Mouse (Mus musculus) neural tube, embryonic 14.5 days (tissue): ENCODE data around the gene Ifit1. TPM values are rescaled to one million over a fixed set of nuclear protein-coding genes. Genes with fewer than 3 reads are reported as not detected.
"Not testable (repeated sequence)": the region's sequence is repeated elsewhere in the genome, so short reads cannot be mapped to it uniquely, and the experiment has no call there.

ENCODE experiments used
- ATAC-seq: fragments of 200-750 bp; cut with Nextera tagmentation; 2 replicates; pipeline ENCODE4 v1.8.0; 2017; ENCODE audit warnings: low read depth, mild to moderate bottlenecking, moderate TSS enrichment, moderate library complexity
- H3K27ac ChIP-seq: fragments of 300-500 bp; sonication (generic); 2 replicates; pipeline ENCODE4 v1.5.1; 2014; ENCODE audit warnings: low read depth, mild to moderate bottlenecking, control low read depth, low read length, moderate library complexity, mixed read lengths
- H3K27me3 ChIP-seq: fragments of 300-500 bp; sonication (generic); 2 replicates; pipeline ENCODE4 v1.6.1; 2014; ENCODE audit warnings: low read length; ENCODE audit not compliant: control insufficient read depth, insufficient read depth
- H3K36me3 ChIP-seq: fragments of 300-500 bp; sonication (generic); 2 replicates; pipeline ENCODE4 v1.6.1; 2014; ENCODE audit warnings: low read length, mixed read lengths; ENCODE audit not compliant: control insufficient read depth, insufficient read depth
- H3K4me1 ChIP-seq: fragments of 300-500 bp; sonication (generic); 2 replicates; pipeline ENCODE4 v1.6.1; 2014; ENCODE audit warnings: low read length; ENCODE audit not compliant: control insufficient read depth, insufficient read depth
- H3K4me2 ChIP-seq: fragments of 300-500 bp; sonication (generic); 2 replicates; pipeline ENCODE4 v1.6.1; 2014; ENCODE audit warnings: mild to moderate bottlenecking, low read depth, low read length, control low read depth
- H3K4me3 ChIP-seq: fragments of 300-500 bp; sonication (generic); 2 replicates; pipeline ENCODE4 v1.5.1; 2014; ENCODE audit warnings: low read depth, low read length, control low read depth, mixed read lengths
- H3K9ac ChIP-seq: fragments of 300-500 bp; sonication (generic); replicated peaks from 2 replicates; pipeline ENCODE4 v1.6.1; 2014; ENCODE audit warnings: low read depth, mild to moderate bottlenecking, control low read depth, low read length, mixed read lengths
- H3K9me3 ChIP-seq: fragments of 300-500 bp; sonication (generic); 2 replicates; pipeline ENCODE4 v1.6.1; 2016; ENCODE audit warnings: low read length; ENCODE audit not compliant: control insufficient read depth
- WGBS: fragments of 180-500 bp; shearing (Covaris S2); extraction: QIAGEN DNeasy Blood & Tissue Kit; methylation state at CpG from one replicate; pipeline ENCODE4 v1.1.7; 2014; 5-methylcytosine and 5-hydroxymethylcytosine counted together
- polyA plus RNA-seq: library from polyadenylated mRNA; unstranded; fragments of >200 nt; fragmentation: Nextera tagmentation; extraction: Ambion mirVana; gene quantifications from 2 replicates; pipeline ENCODE4 v1.2.1, GENCODE M21; 2014

Ifit1 gene
- 0.21 TPM in 1 of 2 replicates, not detected in the other for polyA plus RNA-seq

- Histone ChIP-seq H3K9ac (no peak within 1 kb of the TSS), H3K4me2 (no peak within 1 kb of the TSS), H3K4me1 (no peaks in the 10 kb centered on the region), H3K27me3 (no peaks in the 10 kb centered on the region), H3K4me3 (no peak within 1 kb of the TSS), H3K36me3 (no peaks in the 10 kb centered on the region), H3K27ac (no peak within 1 kb of the TSS), H3K9me3 (no peaks in the 10 kb centered on the region)
- WGBS, result 66% methylated on average over 4 of the region's 4 CpGs
- no peak for ATAC-seq
Observed at GRCm38 (mm10) chr19:34640623-34641022, at the start of gene Ifit1, which contains the start of gene Ifit1bl2. TSS of gene Ifit1 (plus strand) at chr19:34640871. TSS of gene Ifit1bl2 (minus strand) at chr19:34640743.

GRCm38 (mm10) chr19:34593456-34593855 lies 47.2 kb upstream of the Ifit1 start:
- Histone ChIP-seq H3K27ac (no peak overlapping the region), H3K4me2 (no peak overlapping the region), H3K9ac (no peak overlapping the region), H3K9me3 (no peaks in the 10 kb centered on the region), H3K27me3 (no peaks in the 10 kb centered on the region), H3K4me1 (no peaks in the 10 kb centered on the region), H3K4me3 (no peak overlapping the region), H3K36me3 (no peaks in the 10 kb centered on the region)
- ATAC-seq, result no peak
- WGBS, result 91% methylated on average over 2 of the region's 2 CpGs

- not testable (repeated sequence) for H3K27ac ChIP-seq, ATAC-seq, H3K36me3 ChIP-seq, H3K4me3 ChIP-seq, H3K27me3 ChIP-seq, H3K4me1 ChIP-seq, H3K9me3 ChIP-seq, H3K4me2 ChIP-seq, H3K9ac ChIP-seq
- WGBS, result 86% methylated on average over 3 of the region's 3 CpGs
Observed at GRCm38 (mm10) chr19:34594523-34594922, 46.1 kb upstream of the Ifit1 start.

GRCm38 (mm10) chr19:34596811-34597210 lies 43.9 kb upstream of the Ifit1 start:
- Histone ChIP-seq H3K27me3 (no peaks in the 10 kb centered on the region), H3K36me3 (no peaks in the 10 kb centered on the region), H3K4me1 (no peaks in the 10 kb centered on the region), H3K27ac (no peak overlapping the region), H3K9ac (no peak overlapping the region), H3K9me3 (no peaks in the 10 kb centered on the region), H3K4me2 (no peak overlapping the region), H3K4me3 (no peak overlapping the region)
- no peak for ATAC-seq

GRCm38 (mm10) chr19:34598341-34598740 lies 42.3 kb upstream of the Ifit1 start:
- Histone ChIP-seq H3K4me1 (no peaks in the 10 kb centered on the region), H3K4me2 (no peak overlapping the region), H3K27me3 (no peaks in the 10 kb centered on the region), H3K4me3 (no peak overlapping the region), H3K9me3 (no peaks in the 10 kb centered on the region), H3K27ac (no peak overlapping the region), H3K36me3 (no peaks in the 10 kb centered on the region), H3K9ac (no peak overlapping the region)
- no peak for ATAC-seq
- WGBS, result 79% methylated on average over 2 of the region's 2 CpGs

GRCm38 (mm10) chr19:34599250-34599649 lies 41.4 kb upstream of the Ifit1 start:
- H3K27ac ChIP-seq, H3K27me3 ChIP-seq, ATAC-seq, H3K9me3 ChIP-seq, H3K4me2 ChIP-seq, H3K4me1 ChIP-seq, H3K4me3 ChIP-seq, H3K9ac ChIP-seq, H3K36me3 ChIP-seq: not testable (repeated sequence)

- ATAC-seq, result not testable (repeated sequence)
- 57% methylated on average over 1 of the region's 1 CpGs for WGBS
Observed at GRCm38 (mm10) chr19:34601888-34602287, 38.8 kb upstream of the Ifit1 start, which contains the start of gene Ifit1bl1. TSS of gene Ifit1bl1 (minus strand) at chr19:34601956.

GRCm38 (mm10) chr19:34605472-34605871 lies 35.2 kb upstream of the Ifit1 start:
- Histone ChIP-seq H3K9me3 (no peaks in the 10 kb centered on the region), H3K4me2 (no peak overlapping the region), H3K27me3 (no peaks in the 10 kb centered on the region), H3K9ac (no peak overlapping the region), H3K36me3 (no peaks in the 10 kb centered on the region), H3K4me1 (no peaks in the 10 kb centered on the region), H3K27ac (no peak overlapping the region), H3K4me3 (no peak overlapping the region)
- no peak for ATAC-seq
- WGBS, result 94% methylated on average over 3 of the region's 3 CpGs

More at GRCm38 (mm10) chr19:34601888-34602287, 38.8 kb upstream of the Ifit1 start, which contains the start of gene Ifit1bl1:
- not testable (repeated sequence) for H3K36me3 ChIP-seq, H3K27ac ChIP-seq, H3K27me3 ChIP-seq, H3K4me2 ChIP-seq, H3K4me1 ChIP-seq, H3K4me3 ChIP-seq, H3K9me3 ChIP-seq, H3K9ac ChIP-seq

- not testable (repeated sequence) for H3K4me2 ChIP-seq, H3K4me3 ChIP-seq, H3K27ac ChIP-seq, H3K9me3 ChIP-seq, H3K9ac ChIP-seq, H3K27me3 ChIP-seq, H3K4me1 ChIP-seq, H3K36me3 ChIP-seq
- ATAC-seq, result peak; percentile 75
- WGBS, result 64% methylated on average over 4 of the region's 4 CpGs
Observed at GRCm38 (mm10) chr19:34607237-34608051, 33.2 kb upstream of the Ifit1 start, which contains the start of gene Ifit3b. TSS of gene Ifit3b (plus strand) at chr19:34607970.
